Mouse (Mus musculus) embryonic fibroblast, embryonic 13.5 days (primary cell): ENCODE measurements around the gene Wdr25.

Experiments used
- CTCF ChIP-seq: IDR thresholded peaks from 2 replicates; pipeline ENCODE4 v1.5.1; 2011; ENCODE audit warnings: mild to moderate bottlenecking, control low read depth, low read length, moderate library complexity, borderline replicate concordance; ENCODE audit not compliant: insufficient read depth
- POLR2A ChIP-seq: IDR thresholded peaks from 2 replicates; pipeline ENCODE4 v1.6.1; 2011; ENCODE audit warnings: low read depth, mild to moderate bottlenecking, control low read depth, low read length, moderate library complexity

DNA sequence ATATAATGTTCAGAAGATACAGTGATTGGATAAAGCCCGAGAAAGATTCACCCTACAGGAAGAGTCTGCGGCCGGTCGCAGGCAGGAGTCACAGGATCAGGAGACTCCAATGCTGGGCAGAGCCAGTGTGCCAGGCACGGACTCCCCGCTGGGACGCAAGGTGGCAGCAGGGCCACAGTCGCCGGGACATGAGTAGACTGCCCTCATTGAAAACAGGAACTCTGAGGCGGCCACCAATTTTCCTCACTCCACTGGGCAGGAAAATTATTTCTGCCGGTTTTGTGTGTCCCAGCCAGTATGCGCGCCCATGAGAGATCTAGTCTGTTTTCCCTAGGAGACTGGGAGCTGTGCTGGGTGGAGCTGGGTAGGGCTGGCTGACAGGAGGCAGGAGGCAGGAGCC is 177.8 kb downstream of the Wdr25 start:
- TF ChIP-seq POLR2A (no peak), CTCF (no peak)
